Mouse (Mus musculus): Measurements from ENCODE around the gene Snx7.

DNA sequence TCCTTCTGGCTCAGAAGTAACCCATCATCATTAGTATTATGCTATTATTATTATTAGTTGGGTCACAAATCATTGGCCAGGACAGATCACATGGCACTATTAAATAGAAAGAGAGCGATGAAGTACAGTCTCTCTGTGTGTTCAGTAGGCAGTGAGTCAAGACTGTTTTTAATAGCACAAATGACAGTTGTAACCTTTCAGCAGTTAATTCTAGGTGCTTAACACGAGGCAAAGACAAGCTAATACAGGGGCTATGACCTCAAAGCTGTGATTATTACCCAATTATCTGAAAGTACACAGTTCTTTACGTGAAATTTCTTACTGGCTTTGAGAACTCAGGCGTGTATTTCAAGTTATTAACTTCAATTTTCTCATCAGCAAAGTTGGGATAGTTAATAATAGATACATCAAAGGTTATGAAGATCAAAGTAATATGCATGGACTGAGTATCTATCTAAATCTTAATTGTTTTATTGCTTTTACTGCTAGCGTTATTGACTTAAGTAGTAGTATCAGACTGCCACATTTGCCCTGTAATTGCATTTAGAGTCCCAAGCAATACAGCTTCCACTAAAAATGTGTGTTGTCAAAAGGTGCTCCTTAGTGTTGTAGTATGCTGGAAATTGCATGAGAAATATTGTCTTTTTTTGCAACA lies 4.6 kb upstream of the Snx7 start:
- TF ChIP-seq POLR2A (IDR thresholded peaks at IDR 0.05; ENCODE audit: insufficient read depth, low read depth, low read length), result no peak
- no peak for TF ChIP-seq CTCF (IDR thresholded peaks at IDR 0.05)
